Mouse (Mus musculus) liver, embryonic 16.5 days (tissue): ENCODE results near the gene Glrb. TPM values are rescaled to one million over a fixed set of nuclear protein-coding genes. Genes with fewer than 3 reads are reported as not detected.

Experiments
- polyA plus RNA-seq: library from polyadenylated mRNA; unstranded; fragments of >200 nt; fragmentation: Nextera tagmentation; extraction: Ambion mirVana; gene quantifications from 2 replicates; pipeline ENCODE4 v1.2.1, GENCODE M21; 2015

The Glrb gene
- polyA plus RNA-seq, 1 experiment from 2014 or later = 0.08 TPM

Other genes with a start within 250 kb of the Glrb start
- gene Gria2, start 110.8 kb downstream of the Glrb start, polyA plus RNA-seq = 0.02 TPM in 1 of 2 replicates, not detected in the other
- gene Pdgfc, start 122.8 kb upstream of the Glrb start, polyA plus RNA-seq = 0.35 and 0.44 TPM in 2 replicates